Mouse (Mus musculus) stomach, postnatal 0 days (tissue): Measurements from ENCODE around the gene Plekha6.

Experiments
- CTCF ChIP-seq: IDR thresholded peaks from 2 replicates; pipeline ENCODE4 v1.5.1; 2016; ENCODE audit warnings: antibody characterized with exemption, low read depth, mild to moderate bottlenecking, moderate library complexity
- EP300 ChIP-seq: optimal IDR thresholded peaks from 2 replicates; pipeline ENCODE3; 2016; ENCODE audit warnings: antibody characterized with exemption

- TF ChIP-seq CTCF (no peak), EP300 (no peak)
Measured at GRCm38 (mm10) chr1:133214672-133215359, 50.8 kb downstream of the Plekha6 start.
